Mouse (Mus musculus) C2C12 (cell line): ENCODE measurements around the gene Cacna2d3.

Experiments used
- CEBPB ChIP-seq: IDR thresholded peaks from one replicate; pipeline ENCODE4 v1.6.1; 2011; ENCODE audit warnings: low read depth, mild to moderate bottlenecking, control low read depth, moderate library complexity
- CTCF ChIP-seq: IDR thresholded peaks from one replicate; pipeline ENCODE4 v1.5.1; 2011; ENCODE audit not compliant: control insufficient read depth, insufficient read depth, insufficient read length
- FOSL1 ChIP-seq: IDR thresholded peaks from one replicate; pipeline ENCODE4 v1.8.0; 2011; ENCODE audit warnings: mild to moderate bottlenecking, low read length; ENCODE audit not compliant: poor library complexity, insufficient read depth, severe bottlenecking
- MYOD1 ChIP-seq: IDR thresholded peaks from one replicate; pipeline ENCODE4 v1.6.1; 2011; ENCODE audit warnings: low read depth; ENCODE audit not compliant: control insufficient read depth, insufficient read length
- MYOG ChIP-seq: IDR thresholded peaks from one replicate; pipeline ENCODE4 v1.6.1; 2011; ENCODE audit not compliant: control insufficient read depth, insufficient read length; ENCODE audit errors: extremely low read depth
- USF1 ChIP-seq: IDR thresholded peaks from one replicate; pipeline ENCODE4 v1.6.1; 2011; ENCODE audit warnings: low read depth, mild to moderate bottlenecking, control low read depth, moderate library complexity

- no peak for TF ChIP-seq CTCF
- TF ChIP-seq FOSL1: no peak
- TF ChIP-seq USF1: no peak
- no peak for TF ChIP-seq CEBPB
- TF ChIP-seq MYOG: no peak
- no peak for TF ChIP-seq MYOD1
These were observed 109.2 kb downstream of the Cacna2d3 start for GRCm38 (mm10) chr14:29612436-29612835.
